Mouse (Mus musculus) ES-Bruce4 (cell line): ENCODE results near the gene Galns.

Source experiments
- CTCF ChIP-seq: IDR thresholded peaks from one replicate; pipeline ENCODE4 v1.8.1; 2011; ENCODE audit warnings: low read depth, low read length
- EP300 ChIP-seq: IDR thresholded peaks from 2 replicates; pipeline ENCODE4 v1.6.1; 2011; ENCODE audit warnings: low read depth, low read length; ENCODE audit not compliant: insufficient read depth
- POLR2A ChIP-seq: IDR thresholded peaks from one replicate; pipeline ENCODE4 v1.8.1; 2011; ENCODE audit warnings: low read length; ENCODE audit not compliant: insufficient read depth

GRCm38 (mm10) chr8:122567361-122568108 is 43.7 kb downstream of the Galns start, which contains the start of gene Cdt1:
- TF ChIP-seq CTCF (no peak), EP300 (0 out of 2 replicates have a peak, but pooled peaks have one; percentile 51), POLR2A (peak; percentile 42)
